In the genomic region with DNA sequence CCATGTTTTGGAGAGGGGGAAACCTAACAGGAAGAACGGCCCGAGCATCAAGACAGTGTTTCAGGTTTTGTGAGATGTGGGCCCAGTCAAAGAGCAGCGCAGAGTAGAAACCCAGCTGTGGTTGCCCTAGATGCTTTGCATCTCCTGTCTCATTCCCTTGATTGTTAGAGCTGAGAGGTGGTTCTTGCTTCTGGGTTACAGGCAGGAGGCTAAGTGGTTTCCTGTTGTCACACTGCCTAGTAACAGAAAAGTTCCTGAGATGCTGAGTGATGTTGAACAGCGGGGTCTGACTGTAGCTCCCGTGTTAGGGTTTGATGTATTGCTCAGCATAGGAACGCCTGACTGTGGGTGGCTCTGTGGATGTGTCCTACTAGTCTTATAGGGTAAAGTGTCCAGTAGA, we compare ENCODE assay signal across 22 mouse cellular contexts.
DNase-seq lines count a peak whose midpoint lies in the region; ATAC-seq and TF ChIP-seq lines count a peak whose summit lies in the region.
"Had no signal": no experiment of that assay in that cellular context is flagged by ENCODE, and none has a peak within 500 bp of the region (broad histone marks: within the 10 kb centered on the region; RNA-seq: fewer than 3 reads in every experiment).

No protein-coding gene starts in this region.

- H3K79me2 ChIP-seq in CH12.LX (replicated peaks; ENCODE audit: control insufficient read depth, extremely low read depth, insufficient read depth, poor library complexity, severe bottlenecking): no peaks in the 10 kb centered on the region

- no peak overlapping the region for H3K27ac ChIP-seq in CH12.LX (ENCODE audit: insufficient read depth, low read depth)
- H3K27ac ChIP-seq: embryonic facial prominence, embryonic 15.5 days; forebrain, embryonic 10.5 days; gastrocnemius, adult 2 months; liver, embryonic 12.5 days; midbrain, embryonic 12.5 days; neural tube, embryonic 13.5 days had no signal

- dilution Hi-C loops in CH12.LX (cut with MboI; ENCODE audit: extremely low pct_ligation_motif_present, extremely low pct_unique_long_range_greater_than_20kb, low sequenced_read_pairs): no loop called here

- H3K36me3 ChIP-seq in CH12.LX (replicated peaks in 1 of 2; ENCODE audit: control insufficient read depth in 1 of 2, insufficient read depth in 1 of 2, low read length in 1 of 2): peaks cover 0 to 28% of the 10 kb centered on the region in 2 experiments
- H3K36me3 ChIP-seq: embryonic facial prominence, embryonic 15.5 days; forebrain, embryonic 10.5 days; midbrain, embryonic 12.5 days; neural tube, embryonic 13.5 days had no signal

- TF ChIP-seq EP300 in CH12.LX (IDR thresholded peaks at IDR 0.05; ENCODE audit: low read length): no peak

- no peak for TF ChIP-seq POLR2A in CH12.LX (IDR thresholded peaks at IDR 0.05; ENCODE audit: low read depth, low read length)

- no peak overlapping the region for H3K4me2 ChIP-seq in CH12.LX (ENCODE audit: insufficient read depth, low read depth, poor library complexity, severe bottlenecking)
- H3K4me2 ChIP-seq: embryonic facial prominence, embryonic 15.5 days; midbrain, embryonic 12.5 days; neural tube, embryonic 13.5 days had no signal

- H3K9ac ChIP-seq in CH12.LX (ENCODE audit: insufficient read depth, low read depth): no peak overlapping the region
- H3K9ac ChIP-seq: embryonic facial prominence, embryonic 15.5 days; liver, embryonic 12.5 days; midbrain, embryonic 12.5 days; neural tube, embryonic 13.5 days had no signal

- no peaks in the 10 kb centered on the region for H3K9me3 ChIP-seq in CH12.LX (replicated peaks; ENCODE audit: low read length)
- H3K9me3 ChIP-seq: embryonic facial prominence, embryonic 15.5 days; forebrain, embryonic 10.5 days; liver, embryonic 12.5 days; midbrain, embryonic 12.5 days; neural tube, embryonic 13.5 days had no signal

- no peaks in the 10 kb centered on the region for H3K27me3 ChIP-seq in CH12.LX (replicated peaks)
- H3K27me3 ChIP-seq: embryonic facial prominence, embryonic 15.5 days; liver, embryonic 12.5 days; midbrain, embryonic 12.5 days; neural tube, embryonic 13.5 days; Patski had no signal

- TF ChIP-seq RAD21 in CH12.LX (IDR thresholded peaks at IDR 0.05; ENCODE audit: low read depth, low read length): no peak

- peak; percentile 59 for DNase-seq in 416B (ENCODE audit: low read depth)
- DNase-seq in CH12.LX (ENCODE audit: extremely low read depth): peak; percentile 69
- peak; percentile 58 for DNase-seq in thymus, postnatal 14 days
- DNase-seq in heart, adult 18-20 months: no peak
- no peak for DNase-seq in testis, postnatal 14 days (ENCODE audit: low spot score)
- no peak for DNase-seq in heart, adult 9 months (ENCODE audit: low spot score in 2 of 2)
- DNase-seq: adrenal gland, postnatal 36 days; B cell, adult 2 months; cerebellum, adult 11-12 months; cerebellum, postnatal 25 days; gastrocnemius, adult 2 months; heart, postnatal 36 days; kidney, adult 8-10 months; kidney, postnatal 25 days; lung, adult 2 months had no signal

- TF ChIP-seq CTCF in CH12.LX (conservative IDR thresholded peaks at IDR 0.05 in 1 of 2, IDR thresholded peaks at IDR 0.05 in 1 of 2; ENCODE audit: low read depth in 2 of 2, low read length in 2 of 2): no peak

- ATAC-seq in inflammation-experienced regulatory T-cells, adult 6 months: peak; percentile 78
- ATAC-seq: liver, embryonic 12.5 days; Patski had no signal

- peaks cover 5 to 25% of the 10 kb centered on the region in 2 experiments; a peak in 2 of 4 replicates for H3K4me1 ChIP-seq in CH12.LX (ENCODE audit: control insufficient read depth in 1 of 2, insufficient read depth in 2 of 2)
- H3K4me1 ChIP-seq: forebrain, embryonic 10.5 days; liver, embryonic 12.5 days; midbrain, embryonic 12.5 days had no signal

- H3K4me3 ChIP-seq in CH12.LX (replicated peaks in 1 of 3; ENCODE audit: low read depth in 2 of 3, low read length in 2 of 3, poor library complexity in 1 of 3): no peak overlapping the region
- H3K4me3 ChIP-seq: embryonic facial prominence, embryonic 15.5 days; forebrain, embryonic 10.5 days; gastrocnemius, adult 2 months; liver, embryonic 12.5 days; midbrain, embryonic 12.5 days; neural tube, embryonic 13.5 days had no signal

- in situ Hi-C loops in CH12.LX (cut with MboI; ENCODE audit: low pct_ligation_motif_present, low pct_unique_long_range_greater_than_20kb, low sequenced_read_pairs): no loop called here

TF ChIP-seq in CH12.LX, 34 proteins besides CTCF, POLR2A, EP300 and RAD21:
- TF ChIP-seq NELFE (IDR thresholded peaks at IDR 0.05; ENCODE audit: low read depth, low read length): no peak
- TF ChIP-seq TCF12 (IDR thresholded peaks at IDR 0.05; ENCODE audit: low read depth, low read length): no peak
- no peak for TF ChIP-seq HCFC1 (IDR thresholded peaks at IDR 0.05; ENCODE audit: low read depth, low read length)
- no peak for TF ChIP-seq TBP (conservative IDR thresholded peaks at IDR 0.05; ENCODE audit: low read depth, low read length)
- no peak for TF ChIP-seq NRF1 (IDR thresholded peaks at IDR 0.05; ENCODE audit: low read depth, low read length)
- no peak for TF ChIP-seq USF2 (conservative IDR thresholded peaks at IDR 0.05; ENCODE audit: low read depth, low read length)
- no peak for TF ChIP-seq ELF1 (IDR thresholded peaks at IDR 0.05; ENCODE audit: low read depth, low read length)
- TF ChIP-seq PAX5 (IDR thresholded peaks at IDR 0.05; ENCODE audit: low read length): no peak
- no peak for TF ChIP-seq MAZ (IDR thresholded peaks at IDR 0.05; ENCODE audit: low read depth, low read length)
- TF ChIP-seq SIN3A (IDR thresholded peaks at IDR 0.05; ENCODE audit: low read length): no peak

Comparison
In these comparisons a context has a peak if more than half of its experiments do, and no peak if none do; other contexts are left out.
1. DNase-seq: peak in 416B (single experiment), CH12.LX (single experiment) and thymus, postnatal 14 days (single experiment); none in heart, adult 18-20 months (0 of 2), testis, postnatal 14 days (single experiment) and heart, adult 9 months (0 of 2).